Mouse (Mus musculus) kidney, embryonic 15.5 days (tissue): ENCODE data around the gene Btg4. TPM values are rescaled to one million over a fixed set of nuclear protein-coding genes. Genes with fewer than 3 reads are reported as not detected.
"Not testable (repeated sequence)": the region's sequence is repeated elsewhere in the genome, so short reads cannot be mapped to it uniquely, and the experiment has no call there.

Experiments
- ATAC-seq: fragments of 200-750 bp; cut with Nextera tagmentation; replicated peaks from 2 replicates; pipeline ENCODE4 v1.8.0; 2017; ENCODE audit warnings: moderate TSS enrichment; ENCODE audit not compliant: low FRiP score
- H3K27ac ChIP-seq: fragments of 300-500 bp; sonication (generic); 2 replicates; pipeline ENCODE4 v1.5.1; 2015; ENCODE audit warnings: mild to moderate bottlenecking, inconsistent platforms
- H3K27me3 ChIP-seq: fragments of 300-500 bp; sonication (generic); 2 replicates; pipeline ENCODE4 v1.6.1; 2015; ENCODE audit warnings: inconsistent platforms
- H3K36me3 ChIP-seq: fragments of 300-500 bp; sonication (generic); 2 replicates; pipeline ENCODE4 v1.6.1; 2015; ENCODE audit warnings: inconsistent platforms
- H3K4me1 ChIP-seq: fragments of 300-500 bp; sonication (generic); 2 replicates; pipeline ENCODE4 v1.6.1; 2015; ENCODE audit warnings: inconsistent platforms
- H3K4me2 ChIP-seq: fragments of 300-500 bp; sonication (generic); 2 replicates; pipeline ENCODE4 v1.6.1; 2015; ENCODE audit warnings: moderate library complexity, mild to moderate bottlenecking, inconsistent platforms
- H3K4me3 ChIP-seq: fragments of 300-500 bp; sonication (generic); replicated peaks from 2 replicates; pipeline ENCODE4 v1.5.1; 2015; ENCODE audit warnings: mild to moderate bottlenecking, inconsistent platforms
- H3K9ac ChIP-seq: fragments of 300-500 bp; sonication (generic); 2 replicates; pipeline ENCODE4 v1.6.1; 2015; ENCODE audit warnings: mild to moderate bottlenecking, inconsistent platforms
- H3K9me3 ChIP-seq: fragments of 300-500 bp; sonication (generic); replicated peaks from 2 replicates; pipeline ENCODE4 v1.6.1; 2016; ENCODE audit warnings: inconsistent platforms
- WGBS: fragments of 180-500 bp; shearing (Covaris S2); methylation state at CpG from one replicate; pipeline ENCODE4 v1.1.7; 2015; ENCODE audit warnings: mixed read lengths; 5-methylcytosine and 5-hydroxymethylcytosine counted together
- polyA plus RNA-seq: library from polyadenylated mRNA; unstranded; fragments of >200 nt; fragmentation: Nextera tagmentation; extraction: Ambion mirVana; gene quantifications from 2 replicates; pipeline ENCODE4 v1.2.1, GENCODE M21; 2015

Btg4 gene
- polyA plus RNA-seq, 1 experiment from 2014 or later, result not detected

DNA sequence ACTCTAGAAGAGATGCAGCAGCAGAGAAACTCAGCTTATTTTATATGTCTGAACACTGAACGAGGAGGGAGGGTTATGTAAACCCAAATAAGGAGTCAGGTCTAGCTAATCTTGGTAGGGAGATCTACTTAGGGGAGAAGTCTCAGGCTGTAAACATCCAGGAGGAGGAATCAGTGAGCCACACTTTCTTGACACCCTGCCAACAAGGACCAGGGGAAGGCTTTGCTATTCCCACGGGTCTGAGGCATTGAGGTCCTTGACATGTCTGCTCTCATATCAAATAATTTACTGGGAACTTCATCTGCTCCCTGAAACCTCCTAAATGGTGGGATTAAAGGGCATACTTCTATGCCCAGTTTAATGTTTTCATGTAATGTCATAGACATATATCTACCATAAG is 35.6 kb downstream of the Btg4 start:
- Histone ChIP-seq H3K9ac (no peak overlapping the region), H3K9me3 (no peaks in the 10 kb centered on the region), H3K4me2 (no peak overlapping the region), H3K4me1 (peaks cover under 1% of the 10 kb centered on the region; the same call in 1 of the 2 replicates), H3K36me3 (no peaks in the 10 kb centered on the region), H3K27ac (no peak overlapping the region), H3K27me3 (peaks cover 5% of the 10 kb centered on the region; the same call in 1 of the 2 replicates), H3K4me3 (no peak overlapping the region)
- ATAC-seq, result no peak
- WGBS, result 48% methylated on average over 2 of the region's 2 CpGs

DNA sequence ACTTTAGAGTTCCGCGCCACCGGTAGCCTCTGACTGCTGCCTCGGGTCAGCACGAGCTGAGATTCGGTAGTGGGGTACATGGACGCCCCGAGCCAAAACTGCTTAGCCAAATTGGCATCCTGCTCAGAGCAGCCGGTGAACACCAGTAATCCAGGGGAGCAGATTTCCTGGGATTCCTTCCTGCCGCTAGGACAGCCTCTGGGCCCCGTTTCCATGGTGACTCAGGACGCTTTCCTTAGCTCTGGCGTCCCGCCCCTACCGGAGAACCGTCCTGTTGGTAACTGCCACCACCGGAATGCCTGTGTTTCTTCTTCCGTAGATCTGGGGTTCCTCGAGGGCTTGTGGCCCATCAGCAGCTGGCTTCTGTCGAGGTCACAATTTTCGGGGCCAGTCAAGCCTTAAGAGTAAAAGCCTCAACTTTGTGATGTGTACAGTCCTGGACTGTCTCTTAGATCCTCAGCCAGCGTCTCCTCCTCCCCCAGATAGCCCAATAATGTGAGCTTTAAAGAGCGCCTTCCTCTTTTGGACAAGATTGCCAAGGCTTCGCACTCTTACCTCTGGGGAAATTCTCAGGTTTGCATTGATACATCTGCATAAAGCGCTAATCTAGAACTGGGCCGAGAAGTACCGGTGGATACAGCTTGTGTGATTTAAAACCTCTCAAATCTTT is 41.2 kb downstream of the Btg4 start, which contains the start of gene 4833427G06Rik:
Gene 4833427G06Rik (minus strand): TSS at position 323 of the 670 bp plus-strand sequence.
- peaks cover 25% of the 10 kb centered on the region for H3K4me1 ChIP-seq
- WGBS, result 7% methylated on average over 27 of the region's 27 CpGs
- H3K36me3 ChIP-seq, result no peaks in the 10 kb centered on the region
- H3K27ac ChIP-seq, result no peak within 1 kb of the TSS
- H3K9me3 ChIP-seq, result no peaks in the 10 kb centered on the region
- H3K9ac ChIP-seq, result no peak within 1 kb of the TSS
- ATAC-seq, result peak; percentile 60
- H3K4me2 ChIP-seq, result peak within 1 kb of the TSS; percentile 100
- H3K4me3 ChIP-seq, result peak within 1 kb of the TSS; percentile 62
- peaks cover 14% of the 10 kb centered on the region; the same call in 1 of the 2 replicates for H3K27me3 ChIP-seq

DNA sequence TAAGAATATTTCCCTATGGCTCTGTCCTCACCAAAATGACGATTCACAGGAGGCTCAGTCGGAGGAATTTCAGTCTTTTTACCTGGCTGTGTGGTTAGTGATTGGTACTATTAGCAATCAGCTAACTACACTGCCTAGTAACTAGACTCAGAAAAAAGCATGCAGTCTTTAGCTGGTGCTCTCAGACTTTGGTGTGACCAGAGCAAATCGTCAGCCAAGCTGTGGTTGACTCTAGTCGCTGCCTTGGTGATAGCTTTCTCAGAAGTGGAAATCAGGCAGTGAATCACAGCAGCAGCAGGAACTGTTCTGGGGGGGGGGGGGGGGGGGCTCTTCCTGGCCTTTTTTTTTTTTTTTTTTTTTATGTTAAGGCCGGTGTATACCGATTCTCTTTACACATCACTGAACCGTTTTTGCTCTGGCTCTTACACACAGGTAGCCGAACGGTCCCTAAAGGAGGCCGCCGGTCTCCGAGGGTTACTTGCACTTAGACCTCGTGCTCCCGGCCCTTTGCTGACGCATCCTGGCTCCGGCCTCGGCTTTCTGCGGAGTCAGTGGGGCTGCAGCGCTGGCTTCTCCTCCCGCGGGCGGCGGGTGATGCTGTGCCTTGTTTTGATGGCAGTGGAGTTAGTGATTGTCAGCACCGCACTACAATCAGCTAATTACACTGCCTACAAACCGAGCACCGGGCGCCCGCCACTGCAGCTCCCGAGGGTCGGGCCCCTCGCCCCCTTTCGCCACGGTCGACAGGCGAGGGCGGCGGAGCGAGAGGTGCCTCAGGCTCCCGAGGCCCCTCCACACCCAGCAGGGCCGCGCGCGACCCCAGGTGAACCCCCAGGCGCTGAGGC is 42.5 kb downstream of the Btg4 start:
- peak; percentile 72 for ATAC-seq
- no peaks in the 10 kb centered on the region for H3K36me3 ChIP-seq
- peaks cover 14% of the 10 kb centered on the region; the same call in 1 of the 2 replicates for H3K27me3 ChIP-seq
- 2% methylated on average over 44 of the region's 44 CpGs for WGBS
- H3K9me3 ChIP-seq, result no peaks in the 10 kb centered on the region
- H3K4me1 ChIP-seq, result peaks cover 25% of the 10 kb centered on the region
- peak overlapping the region; percentile 62 for H3K4me3 ChIP-seq
- H3K4me2 ChIP-seq, result peak overlapping the region; percentile 100
- H3K27ac ChIP-seq, result peak overlapping the region; percentile 41; the same call in 1 of the 2 replicates
- H3K9ac ChIP-seq, result peak overlapping the region; percentile 55

DNA sequence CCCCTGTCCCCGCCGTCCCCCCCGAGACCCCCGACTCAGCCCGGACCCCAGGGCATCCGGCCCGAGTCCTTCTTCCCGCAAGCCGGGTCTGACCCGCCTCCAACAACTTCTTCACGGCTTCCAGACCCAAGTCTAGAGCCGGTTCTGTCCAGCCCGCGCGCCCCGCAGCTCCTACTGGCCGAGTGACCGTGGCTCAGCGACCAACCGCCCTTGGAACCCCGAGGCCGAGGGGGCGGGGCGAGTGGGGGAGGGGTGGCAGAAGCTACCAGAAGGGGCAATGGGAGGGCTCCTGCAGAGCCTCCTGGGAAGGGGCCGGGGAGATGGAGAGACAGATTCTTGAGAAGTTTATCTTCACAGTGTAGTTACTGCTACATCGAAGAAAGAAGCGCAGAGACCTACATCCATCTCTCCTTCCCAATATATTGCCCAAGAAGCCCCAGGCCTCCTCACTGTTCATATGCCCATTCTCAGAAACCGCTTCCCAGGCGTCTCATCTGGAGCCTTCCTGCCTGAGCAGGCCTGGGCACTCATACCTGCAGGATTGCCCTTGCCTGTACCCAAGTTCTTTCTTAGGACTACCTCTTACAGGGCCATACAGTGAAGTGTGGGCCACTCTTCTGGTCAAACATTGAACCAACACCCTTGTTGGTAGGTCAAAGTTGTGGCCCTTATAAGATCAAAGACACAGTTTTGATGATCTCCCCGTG is 43.3 kb downstream of the Btg4 start:
- ATAC-seq, result peak; percentile 86

DNA sequence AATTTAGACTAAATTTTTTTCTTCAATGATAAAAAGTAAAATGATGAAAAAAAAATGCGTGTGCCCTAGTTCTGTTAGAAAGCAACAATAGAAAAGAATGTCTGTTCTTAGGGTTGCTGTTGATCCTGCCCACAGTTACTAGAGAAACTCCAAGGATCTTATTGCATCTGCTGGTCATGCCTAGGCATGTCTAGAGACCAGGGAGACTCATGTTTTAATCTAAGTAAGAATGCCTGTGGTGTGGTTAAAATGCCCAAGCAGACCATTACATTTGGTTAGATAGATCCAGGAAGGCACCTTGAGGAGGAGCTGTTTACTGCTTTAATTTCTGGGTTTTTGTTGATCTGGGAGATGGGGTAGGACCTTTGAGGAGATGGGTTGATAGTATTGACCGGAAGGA is 45.0 kb downstream of the Btg4 start:
- Histone ChIP-seq H3K4me2 (no peak overlapping the region), H3K27ac (no peak overlapping the region), H3K4me3 (no peak overlapping the region), H3K36me3 (no peaks in the 10 kb centered on the region), H3K9ac (no peak overlapping the region), H3K4me1 (peaks cover 25% of the 10 kb centered on the region), H3K9me3 (no peaks in the 10 kb centered on the region), H3K27me3 (0 out of 2 replicates have a peak, but pooled peaks cover 8% of the 10 kb centered on the region)
- 72% methylated on average over 2 of the region's 2 CpGs for WGBS
- no peak for ATAC-seq

More for the DNA sequence above, 43.3 kb downstream of the Btg4 start:
- Histone ChIP-seq H3K9ac (peak overlapping the region; percentile 55), H3K4me1 (peaks cover 25% of the 10 kb centered on the region), H3K4me3 (peak overlapping the region; percentile 62), H3K27ac (peak overlapping the region; percentile 41; the same call in 1 of the 2 replicates), H3K4me2 (peak overlapping the region; percentile 100), H3K9me3 (no peaks in the 10 kb centered on the region), H3K27me3 (peaks cover 14% of the 10 kb centered on the region; the same call in 1 of the 2 replicates), H3K36me3 (no peaks in the 10 kb centered on the region)
- WGBS, result 10% methylated on average over 30 of the region's 30 CpGs

DNA sequence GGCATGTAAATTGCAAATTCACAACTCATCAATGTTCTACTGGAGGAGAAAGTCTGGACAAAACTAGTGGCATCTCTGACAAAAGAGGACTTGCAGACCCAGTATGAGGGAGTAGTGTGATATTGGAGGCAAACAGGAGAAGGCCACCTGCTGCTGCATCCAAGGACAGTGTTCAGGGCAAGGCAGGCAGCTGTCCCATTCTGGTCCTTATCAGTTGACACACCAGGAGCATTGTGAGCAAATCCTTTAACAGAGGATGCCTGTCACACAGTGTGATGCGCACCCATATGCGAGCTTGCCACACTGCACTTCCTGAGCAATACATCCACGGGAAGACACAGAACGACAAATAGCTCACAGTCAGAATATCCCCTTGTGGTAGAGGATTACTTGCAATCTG is 54.1 kb downstream of the Btg4 start:
- Histone ChIP-seq H3K27ac (no peak overlapping the region), H3K9ac (no peak overlapping the region), H3K27me3 (no peaks in the 10 kb centered on the region), H3K9me3 (no peaks in the 10 kb centered on the region), H3K4me2 (no peak overlapping the region), H3K4me3 (no peak overlapping the region), H3K4me1 (no peaks in the 10 kb centered on the region), H3K36me3 (no peaks in the 10 kb centered on the region)
- ATAC-seq, result no peak
- WGBS, result 80% methylated on average over 4 of the region's 4 CpGs

DNA sequence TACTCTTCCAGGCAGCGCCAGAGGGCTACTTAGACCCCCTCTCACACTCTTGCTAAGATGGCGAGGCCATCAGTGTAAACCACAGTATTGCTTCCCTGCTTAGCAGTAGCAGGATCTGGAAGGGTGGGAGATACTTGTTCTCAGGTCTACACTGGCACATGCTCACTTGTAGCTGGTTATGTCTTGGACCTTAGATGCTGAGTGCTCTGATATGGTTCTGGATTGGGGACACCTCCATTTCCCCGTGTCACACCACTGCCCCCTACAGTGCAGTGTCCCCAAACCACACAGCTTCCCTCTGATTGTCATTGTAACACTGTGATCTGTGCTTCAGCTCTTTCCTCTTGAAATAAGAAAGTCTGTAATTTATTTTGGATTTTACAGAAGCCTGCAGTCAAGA is 76.3 kb downstream of the Btg4 start:
- H3K9me3 ChIP-seq, result no peaks in the 10 kb centered on the region
- H3K4me1 ChIP-seq, result no peaks in the 10 kb centered on the region
- no peak overlapping the region for H3K9ac ChIP-seq
- H3K4me2 ChIP-seq, result no peak overlapping the region
- no peaks in the 10 kb centered on the region for H3K36me3 ChIP-seq
- no peak overlapping the region for H3K27ac ChIP-seq
- no peak for ATAC-seq
- no peaks in the 10 kb centered on the region for H3K27me3 ChIP-seq
- H3K4me3 ChIP-seq, result no peak overlapping the region
- 61% methylated on average over 3 of the region's 3 CpGs for WGBS

DNA sequence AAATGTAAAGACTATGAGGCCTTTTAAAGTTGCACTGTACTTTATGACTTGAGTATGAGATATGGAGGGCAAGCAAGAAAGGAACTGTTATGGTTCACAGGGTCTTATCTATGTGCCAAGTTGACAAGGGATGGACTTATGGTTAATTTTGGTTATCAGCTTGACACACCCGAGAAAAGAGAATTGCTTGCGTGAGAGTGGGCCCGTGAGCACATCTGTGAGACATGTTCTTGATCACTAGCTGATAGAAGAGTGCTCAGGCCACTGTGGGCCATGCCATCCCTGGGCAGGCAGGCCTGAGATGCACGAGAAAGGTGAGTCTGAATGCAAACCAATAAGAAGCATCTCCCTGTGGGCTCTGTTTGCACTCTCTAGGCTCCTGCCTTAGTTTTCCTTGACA is 76.7 kb downstream of the Btg4 start:
- no peak overlapping the region for H3K4me2 ChIP-seq
- no peaks in the 10 kb centered on the region for H3K36me3 ChIP-seq
- no peak overlapping the region for H3K27ac ChIP-seq
- H3K4me1 ChIP-seq, result no peaks in the 10 kb centered on the region
- 79% methylated on average over 4 of the region's 4 CpGs for WGBS
- H3K9ac ChIP-seq, result no peak overlapping the region
- no peak overlapping the region for H3K4me3 ChIP-seq
- no peak for ATAC-seq
- no peaks in the 10 kb centered on the region for H3K9me3 ChIP-seq
- no peaks in the 10 kb centered on the region for H3K27me3 ChIP-seq

DNA sequence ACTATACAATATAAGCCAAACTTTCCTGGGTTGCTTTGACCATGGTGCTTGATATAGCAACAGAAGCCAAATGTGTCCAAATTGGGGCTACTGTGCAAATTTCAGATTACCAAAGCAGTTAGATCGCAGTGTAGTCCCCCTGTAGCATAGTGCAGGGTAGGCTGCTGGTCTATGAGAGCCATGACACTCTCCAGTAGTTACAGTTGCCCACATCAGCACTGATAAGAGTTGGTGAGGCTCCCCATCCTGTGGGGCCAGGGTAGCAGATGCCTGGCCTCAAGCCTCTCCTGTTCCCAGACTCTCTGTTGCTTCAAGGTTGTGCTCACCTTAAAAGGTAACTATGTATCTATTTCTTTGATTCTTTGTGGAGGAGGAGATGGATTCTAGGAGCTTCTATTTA is 77.1 kb downstream of the Btg4 start:
- Histone ChIP-seq H3K36me3 (no peaks in the 10 kb centered on the region), H3K27me3 (no peaks in the 10 kb centered on the region), H3K9me3 (no peaks in the 10 kb centered on the region), H3K4me3 (no peak overlapping the region), H3K4me2 (no peak overlapping the region), H3K4me1 (no peaks in the 10 kb centered on the region), H3K9ac (no peak overlapping the region), H3K27ac (no peak overlapping the region)
- 89% methylated on average over 1 of the region's 1 CpGs for whole genome bisulfite sequencing
- ATAC-seq, result no peak

DNA sequence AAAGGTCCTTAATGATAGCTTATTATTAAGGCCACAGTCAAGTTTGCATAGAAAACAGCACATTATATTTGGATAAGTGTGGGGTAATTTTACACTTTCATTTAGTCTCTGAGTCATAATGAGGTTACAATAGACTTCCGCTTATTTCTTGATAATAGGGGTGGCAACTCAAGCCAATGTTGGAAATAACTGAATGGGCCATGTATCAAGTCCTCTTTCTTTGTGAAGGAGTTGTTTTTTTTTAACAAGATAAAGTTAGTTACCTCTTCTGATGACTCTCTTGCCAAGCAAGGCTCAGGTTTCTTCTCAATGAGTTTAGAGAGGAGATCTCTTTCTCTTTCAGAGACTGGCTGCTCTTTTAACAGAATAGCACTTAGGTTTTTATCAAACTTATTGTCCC is 77.6 kb downstream of the Btg4 start:
- WGBS, result 92% methylated on average over 1 of the region's 1 CpGs
- Histone ChIP-seq H3K9ac (no peak overlapping the region), H3K4me1 (no peaks in the 10 kb centered on the region), H3K36me3 (no peaks in the 10 kb centered on the region), H3K27me3 (no peaks in the 10 kb centered on the region), H3K9me3 (no peaks in the 10 kb centered on the region), H3K27ac (no peak overlapping the region), H3K4me3 (no peak overlapping the region), H3K4me2 (no peak overlapping the region)
- no peak for ATAC-seq

DNA sequence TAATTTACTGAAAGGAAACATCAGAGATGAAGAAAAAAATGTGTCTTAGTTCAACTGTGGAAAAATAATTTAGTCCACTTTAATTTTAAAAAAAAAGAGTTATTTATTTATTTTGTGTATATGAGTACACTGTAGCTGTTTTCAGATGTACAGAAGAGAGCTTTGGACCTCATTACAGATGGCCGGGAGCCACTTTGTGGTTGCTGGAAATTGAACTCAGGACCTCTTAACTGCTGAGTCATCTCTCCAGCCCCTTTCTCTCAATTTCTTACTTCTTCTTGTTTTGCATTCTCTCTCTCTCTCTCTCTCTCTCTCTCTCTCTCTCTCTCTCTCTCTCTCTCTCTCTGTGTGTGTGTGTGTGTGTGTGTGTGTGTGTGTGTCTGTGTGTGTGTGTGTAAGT is 78.7 kb downstream of the Btg4 start:
- H3K4me1 ChIP-seq, H3K4me2 ChIP-seq, H3K9me3 ChIP-seq, H3K4me3 ChIP-seq, H3K36me3 ChIP-seq, H3K27ac ChIP-seq, H3K9ac ChIP-seq, H3K27me3 ChIP-seq, ATAC-seq: not testable (repeated sequence)
- 80% methylated on average over 1 of the region's 1 CpGs for WGBS

DNA sequence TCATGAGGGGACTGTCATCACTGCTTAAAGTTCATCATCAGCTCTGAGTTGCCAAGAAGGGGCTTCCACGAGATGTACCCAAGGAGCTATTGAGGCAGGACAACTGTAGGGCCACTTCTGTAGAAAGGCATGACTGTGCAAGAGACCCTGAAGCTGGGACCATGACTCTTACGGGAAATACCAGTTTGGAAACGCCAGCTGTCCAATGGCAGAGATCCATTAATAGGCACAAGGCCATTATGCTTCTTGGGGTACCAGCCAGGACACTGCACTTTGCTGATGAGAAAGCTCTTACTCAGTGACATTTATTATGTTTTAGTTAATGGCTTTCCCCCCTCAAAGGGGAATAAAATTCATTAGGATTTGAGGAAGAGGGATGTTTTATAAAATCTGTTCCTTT is 80.0 kb downstream of the Btg4 start:
- H3K36me3 ChIP-seq, result no peaks in the 10 kb centered on the region
- 82% methylated on average over 3 of the region's 3 CpGs for WGBS
- no peaks in the 10 kb centered on the region for H3K27me3 ChIP-seq
- no peak overlapping the region for H3K4me3 ChIP-seq
- H3K4me2 ChIP-seq, result no peak overlapping the region
- H3K9ac ChIP-seq, result no peak overlapping the region
- H3K27ac ChIP-seq, result no peak overlapping the region
- ATAC-seq, result no peak
- H3K4me1 ChIP-seq, result no peaks in the 10 kb centered on the region
- no peaks in the 10 kb centered on the region for H3K9me3 ChIP-seq
